Mouse (Mus musculus): ENCODE measurements at regions not wholly inside any gene's neighbourhood (a gene's known extent, or its start where the extent isn't known, plus 50 kb on each side); places are given as distances from the start of the nearest gene placed in this dataset.
A peak's percentile ranks its signal among the peaks of the same experiment; 100 is the strongest.
"Not testable (repeated sequence)": the region's sequence is repeated elsewhere in the genome, so short reads cannot be mapped to it uniquely, and the experiment has no call there.

DNA sequence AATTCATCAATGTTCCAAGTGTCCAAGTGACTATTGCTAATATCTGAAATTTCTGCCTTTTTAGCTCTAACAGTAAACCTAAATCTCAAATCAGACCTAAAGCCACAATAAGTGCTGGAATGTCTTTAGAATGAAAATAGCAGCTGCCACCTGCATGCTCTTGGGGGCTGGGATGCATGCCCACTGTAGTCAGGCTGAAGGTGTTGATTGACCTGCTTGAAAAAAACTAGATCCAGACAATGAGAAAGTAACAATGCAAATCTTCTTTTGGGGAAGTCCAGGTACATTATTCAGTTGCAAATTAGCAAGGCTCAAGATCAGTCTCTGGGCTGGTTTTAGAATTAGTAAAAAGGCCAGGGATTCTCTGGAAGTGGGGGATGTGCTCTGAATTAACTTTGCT lies 1759.9 kb upstream of the Slc39a10 start:
- TF ChIP-seq EP300 (IDR thresholded peaks at IDR 0.05; ENCODE audit: insufficient read depth, low read depth, low read length), result peak; percentile 86
- H3K27me3 ChIP-seq (ENCODE audit: control insufficient read depth, insufficient read depth, low read length, poor library complexity, severe bottlenecking); H3K4me3 ChIP-seq (ENCODE audit: low read depth, low read length); H3K36me3 ChIP-seq (ENCODE audit: control insufficient read depth, insufficient read depth, low read length, poor library complexity, severe bottlenecking); H3K27ac ChIP-seq (ENCODE audit: insufficient read depth, low read length); H3K9ac ChIP-seq (ENCODE audit: low read depth, poor library complexity, severe bottlenecking); H3K9me3 ChIP-seq (replicated peaks; ENCODE audit: control insufficient read depth, insufficient read depth, low read length, poor library complexity, severe bottlenecking); H3K4me1 ChIP-seq (ENCODE audit: control insufficient read depth, insufficient read depth, low read length): not testable (repeated sequence)

DNA sequence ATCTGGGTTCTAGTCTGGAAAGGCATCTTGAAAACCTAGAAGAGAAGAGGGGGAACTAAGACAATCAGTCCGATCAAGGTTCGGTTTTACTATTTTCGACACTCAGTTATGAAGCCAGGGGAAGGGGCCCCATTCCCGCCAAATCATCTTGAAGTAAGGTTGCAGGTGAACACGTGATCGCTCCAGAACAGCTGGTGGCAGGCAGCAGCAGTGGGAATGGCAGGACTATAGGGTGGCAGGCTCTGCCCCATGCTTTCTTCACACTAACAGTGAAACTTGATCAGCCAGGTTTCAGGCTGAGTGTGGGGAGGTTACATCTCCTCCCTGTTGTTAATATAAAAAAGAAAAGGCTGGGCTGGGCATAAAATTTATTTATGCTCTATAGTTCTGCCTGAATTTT lies 1758.7 kb upstream of the Slc39a10 start:
- H3K9ac ChIP-seq (ENCODE audit: low read depth, poor library complexity, severe bottlenecking), result no peak overlapping the region
- H3K4me1 ChIP-seq (ENCODE audit: control insufficient read depth, insufficient read depth, low read length), result peaks cover 2% of the 10 kb centered on the region
- no peaks in the 10 kb centered on the region for H3K27me3 ChIP-seq (ENCODE audit: control insufficient read depth, insufficient read depth, low read length, poor library complexity, severe bottlenecking)
- peak; percentile 72 for TF ChIP-seq EP300 (IDR thresholded peaks at IDR 0.05; ENCODE audit: insufficient read depth, low read depth, low read length)
- TF ChIP-seq CTCF (IDR thresholded peaks at IDR 0.05; ENCODE audit: low read depth, low read length), result no peak
- peak overlapping the region; percentile 78 for H3K27ac ChIP-seq (ENCODE audit: insufficient read depth, low read length)
- no peak overlapping the region for H3K4me3 ChIP-seq (ENCODE audit: low read depth, low read length)
- no peaks in the 10 kb centered on the region for H3K36me3 ChIP-seq (ENCODE audit: control insufficient read depth, insufficient read depth, low read length, poor library complexity, severe bottlenecking)
- H3K9me3 ChIP-seq (replicated peaks; ENCODE audit: control insufficient read depth, insufficient read depth, low read length, poor library complexity, severe bottlenecking), result no peaks in the 10 kb centered on the region; the same call in 1 of the 2 replicates

DNA sequence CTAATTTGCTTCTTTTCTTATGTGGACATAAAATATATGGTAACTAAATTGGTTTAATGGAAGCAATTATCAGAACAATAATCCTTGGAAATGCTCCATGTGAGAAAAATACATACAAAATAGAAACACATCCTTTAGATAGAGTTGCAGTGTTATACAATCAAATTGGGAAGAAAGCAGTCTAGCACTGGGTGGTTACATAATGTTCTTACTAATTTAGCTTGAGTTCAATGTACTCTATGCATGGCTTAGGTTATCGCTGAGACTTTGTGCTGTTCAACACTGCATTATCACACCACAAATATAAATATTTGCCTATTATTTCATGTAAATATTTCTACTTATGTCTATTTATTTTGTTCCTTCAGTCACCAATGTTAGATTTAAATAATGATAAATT lies 1724.5 kb upstream of the Slc39a10 start:
- Histone ChIP-seq H3K4me3 (ENCODE audit: low read depth, low read length) (no peak overlapping the region), H3K27ac (ENCODE audit: insufficient read depth, low read length) (no peak overlapping the region), H3K9me3 (replicated peaks; ENCODE audit: control insufficient read depth, insufficient read depth, low read length, poor library complexity, severe bottlenecking) (no peaks in the 10 kb centered on the region), H3K9ac (ENCODE audit: low read depth, poor library complexity, severe bottlenecking) (no peak overlapping the region), H3K4me1 (ENCODE audit: control insufficient read depth, insufficient read depth, low read length) (no peaks in the 10 kb centered on the region), H3K36me3 (ENCODE audit: control insufficient read depth, insufficient read depth, low read length, poor library complexity, severe bottlenecking) (no peaks in the 10 kb centered on the region), H3K27me3 (ENCODE audit: control insufficient read depth, insufficient read depth, low read length, poor library complexity, severe bottlenecking) (no peaks in the 10 kb centered on the region)
- TF ChIP-seq POLR2A (IDR thresholded peaks at IDR 0.05; ENCODE audit: insufficient read depth, low read length) (no peak), EP300 (IDR thresholded peaks at IDR 0.05; ENCODE audit: insufficient read depth, low read depth, low read length) (no peak), CTCF (IDR thresholded peaks at IDR 0.05; ENCODE audit: low read depth, low read length) (no peak)

DNA sequence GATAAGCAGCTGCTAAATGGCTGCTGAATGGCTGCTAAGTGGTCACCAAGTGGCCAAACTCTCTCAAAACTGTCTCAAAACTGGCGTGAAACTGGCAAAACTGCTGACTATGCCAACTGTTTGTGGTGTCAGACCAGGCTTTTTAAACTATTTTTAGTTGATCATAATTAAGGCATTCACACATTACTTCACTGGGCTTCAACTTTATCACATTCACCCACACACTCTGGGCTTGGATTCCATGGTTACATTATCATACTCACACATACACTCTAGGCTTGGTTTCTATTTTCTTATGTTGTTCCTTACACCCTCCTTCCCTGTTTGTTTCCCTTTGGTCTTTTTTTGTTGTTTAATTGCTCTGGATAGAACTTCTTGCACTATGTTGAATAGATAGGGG lies 1716.4 kb upstream of the Slc39a10 start:
- TF ChIP-seq POLR2A (IDR thresholded peaks at IDR 0.05; ENCODE audit: insufficient read depth, low read length) (no peak), EP300 (IDR thresholded peaks at IDR 0.05; ENCODE audit: insufficient read depth, low read depth, low read length) (no peak), CTCF (IDR thresholded peaks at IDR 0.05; ENCODE audit: low read depth, low read length) (no peak)
- Histone ChIP-seq H3K9me3 (replicated peaks; ENCODE audit: control insufficient read depth, insufficient read depth, low read length, poor library complexity, severe bottlenecking) (no peaks in the 10 kb centered on the region), H3K27ac (ENCODE audit: insufficient read depth, low read length) (no peak overlapping the region), H3K9ac (ENCODE audit: low read depth, poor library complexity, severe bottlenecking) (no peak overlapping the region), H3K36me3 (ENCODE audit: control insufficient read depth, insufficient read depth, low read length, poor library complexity, severe bottlenecking) (no peaks in the 10 kb centered on the region), H3K27me3 (ENCODE audit: control insufficient read depth, insufficient read depth, low read length, poor library complexity, severe bottlenecking) (no peaks in the 10 kb centered on the region), H3K4me3 (ENCODE audit: low read depth, low read length) (no peak overlapping the region), H3K4me1 (ENCODE audit: control insufficient read depth, insufficient read depth, low read length) (no peaks in the 10 kb centered on the region)

All from ES-Bruce4 (cell line).